Comparison of ENCODE assay signal across 18 mouse cellular contexts in genomic region chr5:52636923-52637322, GRCm38 (mm10).
"Had no signal": no experiment of that assay in that cellular context is flagged by ENCODE, and none has a peak within 500 bp of the region (broad histone marks: within the 10 kb centered on the region; RNA-seq: fewer than 3 reads in every experiment).

No protein-coding gene starts in this region.

- H3K4me2 ChIP-seq: lung, embryonic 14.5 days; midbrain, embryonic 13.5 days; neural tube, embryonic 13.5 days; neural tube, embryonic 15.5 days had no signal

- H3K27me3 ChIP-seq: midbrain, embryonic 13.5 days; neural tube, embryonic 15.5 days had no signal

- DNase-seq: lung, adult 18-20 months; lung, embryonic 14.5 days; lung, postnatal 10 days; lung, postnatal 4 days; retina, postnatal 1 day; right cerebral cortex, adult 18-20 months; right cerebral cortex, postnatal 25 days; right cerebral cortex, postnatal 4 days; spleen, adult 18-20 months; thymus, adult 18-20 months; thymus, postnatal 14 days; thymus, postnatal 36 days had no signal

- H3K4me1 ChIP-seq: midbrain, embryonic 10.5 days; midbrain, embryonic 13.5 days; neural tube, embryonic 13.5 days had no signal

- ATAC-seq: midbrain, embryonic 13.5 days; midbrain, embryonic 16.5 days had no signal

- H3K27ac ChIP-seq: midbrain, embryonic 10.5 days; midbrain, embryonic 13.5 days; neural tube, embryonic 13.5 days; neural tube, embryonic 15.5 days had no signal

- H3K9me3 ChIP-seq: midbrain, embryonic 10.5 days; midbrain, embryonic 13.5 days; neural tube, embryonic 13.5 days; neural tube, embryonic 15.5 days had no signal

- H3K4me3 ChIP-seq: midbrain, embryonic 10.5 days; midbrain, embryonic 13.5 days; myocyte; neural tube, embryonic 13.5 days; neural tube, embryonic 15.5 days had no signal

- H3K9ac ChIP-seq: lung, embryonic 14.5 days; midbrain, embryonic 13.5 days; neural tube, embryonic 13.5 days; neural tube, embryonic 15.5 days had no signal
